Mouse (Mus musculus): ENCODE measurements around the gene Crtac1. TPM values are rescaled to one million over a fixed set of nuclear protein-coding genes. Genes with fewer than 3 reads are reported as not detected.

Crtac1 gene
- polyA plus RNA-seq, 1 experiment from 2014 or later = 0.80 TPM

DNA sequence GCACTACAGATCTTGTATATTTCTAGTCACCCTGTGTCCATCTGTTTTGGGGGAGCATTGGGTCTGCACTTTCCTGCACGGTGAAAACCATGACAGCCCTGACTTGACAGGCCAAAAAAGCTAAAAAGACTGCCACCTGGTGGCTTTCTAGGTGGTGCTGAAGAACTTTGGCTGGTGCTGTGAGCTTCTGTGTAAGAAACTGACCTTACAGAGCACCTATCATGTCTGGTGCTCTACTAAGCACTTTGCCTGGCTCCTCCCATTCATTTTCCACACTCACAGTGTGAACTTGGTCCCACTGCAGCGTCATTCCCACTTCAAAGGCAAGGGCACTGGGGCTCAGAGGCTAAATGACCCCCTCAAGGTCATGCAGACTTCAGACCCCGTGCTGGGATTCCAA lies 8.5 kb upstream of the Crtac1 start:
- Histone ChIP-seq H3K4me2 (ENCODE audit: low read length) (no peak overlapping the region), H3K4me1 (ENCODE audit: control insufficient read depth in 2 of 2, insufficient read depth in 2 of 2, low read length in 2 of 2) (no peaks in the 10 kb centered on the region), H3K9me3 (ENCODE audit: control insufficient read depth, low read length) (no peaks in the 10 kb centered on the region), H3K36me3 (ENCODE audit: control insufficient read depth, insufficient read depth, low read length) (no peaks in the 10 kb centered on the region), H3K27me3 (ENCODE audit: control insufficient read depth, insufficient read depth, low read length) (peaks cover 18% of the 10 kb centered on the region), H3K4me3 (ENCODE audit: control insufficient read depth in 1 of 2, insufficient read depth in 1 of 2, low read depth in 1 of 2, low read length in 2 of 2) (no peak overlapping the region), H3K9ac (ENCODE audit: low read length) (no peak overlapping the region), H3K27ac (replicated peaks in 1 of 2; ENCODE audit: control insufficient read depth in 1 of 2, insufficient read depth in 1 of 2, low read depth in 2 of 2, low read length in 2 of 2) (no peak overlapping the region)
- WGBS = 33% methylated on average over 3 of the region's 3 CpGs
- ATAC-seq (ENCODE audit: insufficient number of reproducible peaks, insufficient read depth, low FRiP score, low read depth) = no peak

DNA sequence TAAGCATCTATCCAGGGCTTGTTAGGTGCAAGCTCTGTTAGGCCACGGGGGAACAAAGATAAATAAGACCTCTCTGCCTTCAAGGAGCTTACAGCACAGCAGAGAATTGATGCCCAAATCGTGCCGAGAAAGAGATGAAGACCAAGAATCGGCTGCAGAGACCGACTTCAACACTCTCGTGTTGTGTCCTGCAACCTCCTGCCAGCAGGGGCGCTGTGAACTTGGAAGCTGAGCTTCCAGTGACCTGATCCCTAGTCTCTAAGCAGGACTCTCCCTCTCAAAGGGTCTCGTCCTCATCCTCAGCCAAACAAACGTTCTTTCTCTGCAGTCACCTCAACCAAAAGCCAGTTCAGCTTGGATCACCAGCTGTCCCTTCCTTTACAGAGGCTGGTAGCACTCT lies 7.8 kb upstream of the Crtac1 start:
- Histone ChIP-seq H3K9ac (ENCODE audit: low read length) (no peak overlapping the region), H3K27me3 (ENCODE audit: control insufficient read depth, insufficient read depth, low read length) (peaks cover 26% of the 10 kb centered on the region), H3K4me1 (ENCODE audit: control insufficient read depth in 2 of 2, insufficient read depth in 2 of 2, low read length in 2 of 2) (no peaks in the 10 kb centered on the region), H3K36me3 (ENCODE audit: control insufficient read depth, insufficient read depth, low read length) (no peaks in the 10 kb centered on the region), H3K4me2 (ENCODE audit: low read length) (no peak overlapping the region), H3K4me3 (ENCODE audit: control insufficient read depth in 1 of 2, insufficient read depth in 1 of 2, low read depth in 1 of 2, low read length in 2 of 2) (no peak overlapping the region), H3K9me3 (ENCODE audit: control insufficient read depth, low read length) (no peaks in the 10 kb centered on the region), H3K27ac (replicated peaks in 1 of 2; ENCODE audit: control insufficient read depth in 1 of 2, insufficient read depth in 1 of 2, low read depth in 2 of 2, low read length in 2 of 2) (no peak overlapping the region)
- 72% methylated on average over 9 of the region's 9 CpGs for WGBS
- ATAC-seq (ENCODE audit: insufficient number of reproducible peaks, insufficient read depth, low FRiP score, low read depth) = no peak

- H3K27me3 ChIP-seq (ENCODE audit: control insufficient read depth, insufficient read depth, low read length) = peaks cover 63% of the 10 kb centered on the region
- 63% methylated on average over 4 of the region's 4 CpGs for WGBS
- peaks cover 0 to 12% of the 10 kb centered on the region in 2 experiments; a peak in 3 of 4 replicates for H3K4me1 ChIP-seq (ENCODE audit: control insufficient read depth in 2 of 2, insufficient read depth in 2 of 2, low read length in 2 of 2)
- H3K9ac ChIP-seq (ENCODE audit: low read length) = no peak overlapping the region
- no peak for ATAC-seq (ENCODE audit: insufficient number of reproducible peaks, insufficient read depth, low FRiP score, low read depth)
- H3K27ac ChIP-seq (replicated peaks in 1 of 2; ENCODE audit: control insufficient read depth in 1 of 2, insufficient read depth in 1 of 2, low read depth in 2 of 2, low read length in 2 of 2) = no peak overlapping the region
- H3K9me3 ChIP-seq (ENCODE audit: control insufficient read depth, low read length) = no peaks in the 10 kb centered on the region
- no peak overlapping the region for H3K4me3 ChIP-seq (ENCODE audit: control insufficient read depth in 1 of 2, insufficient read depth in 1 of 2, low read depth in 1 of 2, low read length in 2 of 2)
- H3K36me3 ChIP-seq (ENCODE audit: control insufficient read depth, insufficient read depth, low read length) = no peaks in the 10 kb centered on the region
- H3K4me2 ChIP-seq (ENCODE audit: low read length) = no peak overlapping the region
Measured at GRCm38 (mm10) chr19:42435621-42436020, 4.0 kb upstream of the Crtac1 start.

DNA sequence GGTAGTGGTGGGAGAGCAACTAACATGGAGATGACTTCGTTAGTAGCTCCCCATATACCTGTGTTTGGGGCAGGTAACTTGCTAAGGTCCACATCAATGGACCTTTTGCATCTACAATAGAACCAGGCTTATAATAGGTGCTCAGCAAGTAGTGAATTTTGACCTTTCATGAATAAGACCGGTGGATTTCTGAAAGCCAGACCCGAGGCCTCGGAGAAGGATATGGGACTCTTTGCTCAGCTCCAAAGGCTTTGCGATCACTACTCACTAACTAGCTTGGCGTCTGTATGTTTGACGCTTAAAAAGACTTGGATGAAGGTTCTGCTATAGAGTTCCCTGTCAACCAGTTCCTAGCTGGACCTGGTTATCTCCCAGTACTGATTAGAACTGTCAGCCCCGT lies 1.2 kb upstream of the Crtac1 start:
- no peak overlapping the region for H3K4me2 ChIP-seq (ENCODE audit: low read length)
- H3K9ac ChIP-seq (ENCODE audit: low read length) = no peak overlapping the region
- H3K27ac ChIP-seq (replicated peaks in 1 of 2; ENCODE audit: control insufficient read depth in 1 of 2, insufficient read depth in 1 of 2, low read depth in 2 of 2, low read length in 2 of 2) = no peak overlapping the region
- H3K36me3 ChIP-seq (ENCODE audit: control insufficient read depth, insufficient read depth, low read length) = no peaks in the 10 kb centered on the region
- 36% methylated on average over 8 of the region's 8 CpGs for WGBS
- peaks cover 0 to 12% of the 10 kb centered on the region in 2 experiments; a peak in 3 of 4 replicates for H3K4me1 ChIP-seq (ENCODE audit: control insufficient read depth in 2 of 2, insufficient read depth in 2 of 2, low read length in 2 of 2)
- peaks cover 89% of the 10 kb centered on the region for H3K27me3 ChIP-seq (ENCODE audit: control insufficient read depth, insufficient read depth, low read length)
- no peaks in the 10 kb centered on the region for H3K9me3 ChIP-seq (ENCODE audit: control insufficient read depth, low read length)
- peak overlapping the region in 1 of 2 experiments; percentile 48; a peak in 2 of 4 replicates for H3K4me3 ChIP-seq (ENCODE audit: control insufficient read depth in 1 of 2, insufficient read depth in 1 of 2, low read depth in 1 of 2, low read length in 2 of 2)
- ATAC-seq (ENCODE audit: insufficient number of reproducible peaks, insufficient read depth, low FRiP score, low read depth) = no peak

DNA sequence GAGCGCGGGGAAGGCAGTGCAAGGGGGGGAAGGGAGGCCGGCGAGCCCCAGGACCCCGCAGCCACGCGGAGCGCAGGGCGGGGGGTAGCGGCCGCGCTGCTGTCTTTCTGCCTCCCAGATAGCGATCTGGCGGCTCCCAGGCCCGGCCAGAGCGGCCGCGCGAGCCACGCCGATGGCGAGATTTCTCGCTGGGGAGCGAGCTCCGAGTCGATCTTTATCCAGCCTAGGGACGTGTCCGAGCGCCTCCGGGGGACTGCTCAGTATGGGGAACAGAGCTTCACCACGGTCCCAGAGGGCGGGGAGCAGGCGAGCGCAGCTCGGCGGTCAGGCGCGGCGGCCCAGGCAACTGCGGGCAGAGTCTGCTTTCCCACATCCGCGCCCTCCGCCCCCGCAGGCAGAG lies 608 bp upstream of the Crtac1 start:
- no peak for ATAC-seq (ENCODE audit: insufficient number of reproducible peaks, insufficient read depth, low FRiP score, low read depth)
- Histone ChIP-seq H3K4me1 (ENCODE audit: control insufficient read depth in 2 of 2, insufficient read depth in 2 of 2, low read length in 2 of 2) (peaks cover 0 to 12% of the 10 kb centered on the region in 2 experiments; a peak in 3 of 4 replicates), H3K27me3 (ENCODE audit: control insufficient read depth, insufficient read depth, low read length) (peaks cover 92% of the 10 kb centered on the region), H3K4me2 (ENCODE audit: low read length) (peak overlapping the region; percentile 88), H3K27ac (replicated peaks in 1 of 2; ENCODE audit: control insufficient read depth in 1 of 2, insufficient read depth in 1 of 2, low read depth in 2 of 2, low read length in 2 of 2) (no peak overlapping the region), H3K4me3 (ENCODE audit: control insufficient read depth in 1 of 2, insufficient read depth in 1 of 2, low read depth in 1 of 2, low read length in 2 of 2) (peak overlapping the region; percentile 43 to 48), H3K36me3 (ENCODE audit: control insufficient read depth, insufficient read depth, low read length) (no peaks in the 10 kb centered on the region), H3K9ac (ENCODE audit: low read length) (no peak overlapping the region), H3K9me3 (ENCODE audit: control insufficient read depth, low read length) (no peaks in the 10 kb centered on the region)
- under 1% methylated on average over 41 of the region's 44 CpGs for WGBS

GRCm38 (mm10) chr19:42430981-42431380 lies 602 bp downstream of the Crtac1 start:
- Histone ChIP-seq H3K9ac (ENCODE audit: low read length) (no peak overlapping the region), H3K36me3 (ENCODE audit: control insufficient read depth, insufficient read depth, low read length) (no peaks in the 10 kb centered on the region), H3K27ac (replicated peaks in 1 of 2; ENCODE audit: control insufficient read depth in 1 of 2, insufficient read depth in 1 of 2, low read depth in 2 of 2, low read length in 2 of 2) (no peak overlapping the region), H3K4me2 (ENCODE audit: low read length) (peak overlapping the region; percentile 88), H3K27me3 (ENCODE audit: control insufficient read depth, insufficient read depth, low read length) (peaks cover 86% of the 10 kb centered on the region), H3K4me3 (ENCODE audit: control insufficient read depth in 1 of 2, insufficient read depth in 1 of 2, low read depth in 1 of 2, low read length in 2 of 2) (peak overlapping the region in 1 of 2 experiments; percentile 48; a peak in 3 of 4 replicates), H3K4me1 (ENCODE audit: control insufficient read depth in 2 of 2, insufficient read depth in 2 of 2, low read length in 2 of 2) (peaks cover 0 to 12% of the 10 kb centered on the region in 2 experiments; a peak in 3 of 4 replicates), H3K9me3 (ENCODE audit: control insufficient read depth, low read length) (no peaks in the 10 kb centered on the region)
- 7% methylated on average over 17 of the region's 19 CpGs for WGBS
- no peak for ATAC-seq (ENCODE audit: insufficient number of reproducible peaks, insufficient read depth, low FRiP score, low read depth)

GRCm38 (mm10) chr19:42429410-42429809 lies 2.2 kb downstream of the Crtac1 start:
- Histone ChIP-seq H3K4me2 (ENCODE audit: low read length) (no peak overlapping the region), H3K4me3 (ENCODE audit: control insufficient read depth in 1 of 2, insufficient read depth in 1 of 2, low read depth in 1 of 2, low read length in 2 of 2) (no peak overlapping the region), H3K36me3 (ENCODE audit: control insufficient read depth, insufficient read depth, low read length) (no peaks in the 10 kb centered on the region), H3K9ac (ENCODE audit: low read length) (no peak overlapping the region), H3K27me3 (ENCODE audit: control insufficient read depth, insufficient read depth, low read length) (peaks cover 76% of the 10 kb centered on the region), H3K9me3 (ENCODE audit: control insufficient read depth, low read length) (no peaks in the 10 kb centered on the region), H3K27ac (replicated peaks in 1 of 2; ENCODE audit: control insufficient read depth in 1 of 2, insufficient read depth in 1 of 2, low read depth in 2 of 2, low read length in 2 of 2) (no peak overlapping the region), H3K4me1 (ENCODE audit: control insufficient read depth in 2 of 2, insufficient read depth in 2 of 2, low read length in 2 of 2) (peaks cover 0 to 12% of the 10 kb centered on the region in 2 experiments; a peak in 3 of 4 replicates)
- WGBS = 12% methylated on average over 3 of the region's 3 CpGs
- no peak for ATAC-seq (ENCODE audit: insufficient number of reproducible peaks, insufficient read depth, low FRiP score, low read depth)

GRCm38 (mm10) chr19:42425208-42425607 lies 6.4 kb downstream of the Crtac1 start:
- Histone ChIP-seq H3K36me3 (ENCODE audit: control insufficient read depth, insufficient read depth, low read length) (no peaks in the 10 kb centered on the region), H3K4me3 (ENCODE audit: control insufficient read depth in 1 of 2, insufficient read depth in 1 of 2, low read depth in 1 of 2, low read length in 2 of 2) (no peak overlapping the region), H3K9ac (ENCODE audit: low read length) (no peak overlapping the region), H3K27me3 (ENCODE audit: control insufficient read depth, insufficient read depth, low read length) (peaks cover 41% of the 10 kb centered on the region), H3K4me2 (ENCODE audit: low read length) (no peak overlapping the region), H3K27ac (replicated peaks in 1 of 2; ENCODE audit: control insufficient read depth in 1 of 2, insufficient read depth in 1 of 2, low read depth in 2 of 2, low read length in 2 of 2) (no peak overlapping the region), H3K9me3 (ENCODE audit: control insufficient read depth, low read length) (no peaks in the 10 kb centered on the region), H3K4me1 (ENCODE audit: control insufficient read depth in 2 of 2, insufficient read depth in 2 of 2, low read length in 2 of 2) (no peaks in the 10 kb centered on the region)
- ATAC-seq (ENCODE audit: insufficient number of reproducible peaks, insufficient read depth, low FRiP score, low read depth) = no peak
- WGBS = 3% methylated on average over 3 of the region's 3 CpGs
